Mouse (Mus musculus) CD4-positive, CD25-positive, alpha-beta regulatory T cell, adult 4 months (primary cell): ENCODE data around the gene Hoxc5. TPM values are rescaled to one million over a fixed set of nuclear protein-coding genes. Genes with fewer than 3 reads are reported as not detected.

Experiments used
- ATAC-seq: one replicate; pipeline ENCODE4 v1.8.0; 2017
- polyA plus RNA-seq, 2 experiments: library from polyadenylated mRNA; unstranded; fragments of 100-300 nt; shearing (Covaris generic); gene quantifications; one replicate each; pipeline ENCODE4 v1.2.1; 2017

Gene Hoxc5
- polyA plus RNA-seq, 2 experiments from 2014 or later: not detected

DNA sequence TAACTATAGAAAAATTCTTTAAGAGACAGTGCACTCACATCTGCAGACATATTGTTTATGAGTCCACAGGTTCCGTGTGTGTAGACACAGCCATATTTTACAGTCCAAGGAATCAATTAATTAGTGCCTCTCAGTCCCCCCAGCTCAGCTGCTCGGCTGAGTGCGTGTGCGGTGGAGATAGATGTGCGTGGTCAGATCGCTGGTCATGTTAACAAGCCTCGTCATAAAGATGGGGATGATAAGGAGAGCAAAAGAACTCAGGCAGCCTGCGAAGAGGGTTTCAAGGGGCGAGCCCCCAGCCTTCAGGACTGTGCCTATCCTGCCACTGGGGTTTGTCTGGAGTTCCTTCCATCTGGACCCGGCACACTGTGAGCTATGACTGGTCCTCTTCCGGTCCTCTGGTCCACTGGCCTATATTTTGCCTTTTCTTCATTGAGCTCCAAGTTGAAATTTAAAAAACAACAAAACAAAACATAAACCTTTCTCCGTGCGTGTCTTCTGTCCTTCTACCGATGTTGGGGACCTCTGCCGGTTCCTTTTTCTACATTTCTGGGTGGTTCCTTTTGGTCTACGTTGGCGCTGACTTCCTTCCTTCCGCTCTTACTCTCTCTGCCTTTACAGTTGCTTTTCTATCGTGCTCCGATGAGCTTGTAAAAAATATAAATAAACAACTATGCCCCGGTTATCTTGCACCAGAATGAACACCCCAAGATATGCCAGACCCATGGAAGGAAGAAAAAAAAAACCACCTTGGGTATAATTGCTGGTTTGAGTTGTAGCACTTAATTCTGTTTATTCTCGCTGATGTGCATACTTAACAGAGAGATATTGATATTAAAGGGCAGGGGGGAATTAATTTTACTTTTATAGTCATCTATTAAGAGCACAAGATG is 21.8 kb upstream of the Hoxc5 start:
- ATAC-seq: no peak

DNA sequence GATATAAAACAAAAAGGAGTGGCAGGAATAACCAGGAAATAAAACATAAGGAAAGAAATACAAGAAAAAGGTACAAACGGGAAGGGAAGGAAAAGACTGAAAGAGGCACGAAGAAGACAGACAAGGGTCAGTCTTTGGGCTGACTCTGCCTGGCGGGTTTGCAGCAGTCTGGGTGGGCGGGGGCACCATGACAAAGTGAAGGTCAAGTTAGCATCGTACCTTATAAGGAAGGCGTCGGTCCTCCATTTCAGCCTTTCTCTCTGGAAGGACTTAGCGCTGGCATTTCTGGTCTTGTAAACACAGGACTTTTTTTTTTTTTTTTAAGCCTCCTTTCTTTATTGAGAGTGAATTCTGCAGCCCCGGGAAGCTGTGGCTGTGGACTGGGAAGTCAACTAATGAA is 20.0 kb upstream of the Hoxc5 start:
- ATAC-seq: no peak

DNA sequence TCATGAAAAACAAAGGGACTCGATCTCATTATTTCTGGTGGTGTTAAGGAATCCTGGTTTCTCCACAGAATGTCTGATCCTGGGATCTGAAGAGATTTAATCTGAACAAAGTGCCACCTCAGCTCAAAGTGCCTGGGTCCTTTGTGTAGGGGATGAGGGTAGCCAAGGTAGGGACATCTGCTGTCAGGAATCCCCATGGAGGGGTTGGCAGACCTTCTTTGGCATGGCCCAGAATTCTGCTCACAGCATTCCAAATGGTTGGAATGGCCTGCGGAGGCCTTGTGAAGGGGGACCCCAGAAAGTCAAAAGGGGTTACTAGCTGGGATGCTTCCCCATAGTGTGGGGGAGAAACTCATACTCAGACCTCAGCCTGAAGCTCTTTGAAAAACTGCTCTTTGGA is 18.4 kb upstream of the Hoxc5 start:
- no peak for ATAC-seq

DNA sequence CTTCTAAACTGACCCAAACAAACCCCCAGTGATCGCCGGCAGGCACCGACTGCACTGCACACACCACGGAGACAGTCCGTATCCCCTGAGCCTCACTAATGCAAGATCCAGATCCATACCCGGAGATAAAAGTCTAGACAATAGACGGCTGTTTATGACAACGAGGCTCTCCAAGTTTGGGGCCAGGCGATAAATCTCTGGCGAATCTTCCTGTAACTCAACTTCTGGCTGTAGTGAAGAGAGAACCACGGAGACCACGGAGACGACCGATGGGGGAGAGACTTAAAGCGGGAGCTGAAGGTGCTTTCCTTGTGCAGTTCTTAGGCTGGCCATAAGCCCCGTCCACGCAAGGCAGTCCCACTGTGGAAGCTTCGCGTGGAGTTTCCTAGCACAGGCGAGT is 17.5 kb upstream of the Hoxc5 start:
- ATAC-seq: no peak

DNA sequence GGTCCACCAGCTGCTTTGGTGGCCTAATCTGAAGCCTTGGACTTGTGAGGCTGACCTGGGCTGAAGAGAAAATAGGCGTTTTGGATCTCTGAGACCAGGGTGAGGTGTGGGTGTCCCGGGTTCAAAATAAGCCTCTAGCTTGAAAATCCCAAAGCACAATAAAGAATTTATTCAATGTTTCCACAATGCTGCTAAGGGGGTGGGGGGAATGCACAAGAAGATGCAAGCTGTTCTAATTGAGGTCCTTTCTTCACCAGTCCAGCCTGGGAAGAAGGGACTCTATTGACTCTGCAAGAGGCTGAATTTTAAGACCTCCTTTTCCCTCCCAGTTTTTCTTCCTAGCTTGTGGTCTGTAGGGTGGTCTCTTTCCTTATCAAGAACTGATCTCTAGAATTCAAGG is 16.4 kb upstream of the Hoxc5 start:
- ATAC-seq: no peak

DNA sequence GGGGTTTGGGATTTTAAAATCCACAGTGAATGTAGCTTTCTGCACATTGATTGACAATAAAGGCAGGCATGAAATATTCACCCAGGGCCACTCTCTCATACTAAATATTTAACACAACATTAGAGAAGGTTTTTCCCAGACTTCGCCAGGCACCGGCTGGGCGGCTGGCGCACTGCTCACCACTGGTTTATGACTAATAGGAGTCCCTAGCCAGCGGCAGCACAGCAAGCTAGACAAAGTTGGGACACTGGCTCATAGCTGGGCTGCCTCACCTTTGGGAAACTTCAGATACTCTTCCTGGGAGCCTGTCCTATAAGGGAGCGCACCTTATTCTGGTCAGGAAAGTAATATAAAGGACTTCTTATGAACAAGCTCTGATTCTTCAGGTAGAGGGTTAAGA is 13.7 kb upstream of the Hoxc5 start:
- no peak for ATAC-seq

DNA sequence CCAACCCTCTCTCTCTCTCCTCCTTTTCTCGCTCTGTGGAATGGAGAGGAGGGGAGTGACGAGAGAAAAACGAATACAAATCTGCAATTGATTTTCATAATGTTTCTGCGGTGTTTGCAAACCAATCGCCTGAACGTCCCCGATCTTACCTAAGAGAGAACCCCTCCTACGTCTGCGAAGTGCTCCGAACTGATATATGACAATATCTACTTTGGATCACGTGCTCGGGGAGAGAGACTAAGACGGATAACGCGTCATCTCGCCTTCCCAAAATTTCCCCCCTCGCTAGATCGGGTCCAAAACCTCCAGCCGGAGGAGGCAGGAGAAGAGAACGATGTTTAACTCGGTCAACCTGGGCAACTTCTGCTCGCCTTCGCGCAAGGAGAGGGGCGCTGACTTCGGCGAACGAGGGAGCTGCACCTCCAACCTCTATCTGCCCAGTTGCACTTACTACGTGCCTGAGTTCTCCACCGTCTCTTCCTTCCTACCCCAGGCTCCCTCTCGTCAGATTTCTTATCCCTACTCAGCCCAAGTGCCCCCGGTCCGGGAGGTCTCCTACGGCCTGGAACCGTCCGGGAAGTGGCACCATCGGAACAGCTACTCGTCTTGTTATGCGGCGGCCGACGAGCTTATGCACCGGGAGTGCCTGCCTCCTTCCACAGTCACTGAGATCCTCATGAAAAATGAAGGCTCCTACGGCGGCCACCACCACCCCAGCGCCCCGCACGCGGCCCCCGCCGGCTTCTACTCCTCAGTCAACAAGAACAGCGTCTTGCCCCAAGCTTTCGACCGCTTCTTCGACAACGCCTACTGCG is 12.8 kb upstream of the Hoxc5 start, which contains the start of gene Hoxc11:
Gene Hoxc11, plus strand, starts transcription at position 236 of the 815 bp plus-strand sequence.
- ATAC-seq: no peak

DNA sequence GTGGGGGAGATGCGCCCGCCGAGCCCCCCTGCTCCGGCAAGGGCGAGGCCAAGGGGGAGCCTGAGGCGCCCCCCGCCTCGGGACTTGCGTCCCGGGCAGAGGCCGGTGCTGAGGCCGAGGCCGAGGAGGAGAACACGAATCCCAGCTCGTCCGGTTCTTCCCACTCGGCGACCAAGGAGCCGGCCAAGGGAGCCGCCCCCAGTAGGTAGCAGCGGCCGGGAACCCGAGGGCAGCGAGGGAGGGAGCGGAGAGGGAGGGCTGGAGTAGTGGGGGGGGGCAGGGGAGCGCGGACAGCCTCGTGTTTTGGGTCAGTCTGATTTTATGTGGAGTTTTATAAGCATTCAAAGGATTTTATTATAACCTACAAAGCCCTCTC is 12.2 kb upstream of the Hoxc5 start:
- ATAC-seq: no peak

DNA sequence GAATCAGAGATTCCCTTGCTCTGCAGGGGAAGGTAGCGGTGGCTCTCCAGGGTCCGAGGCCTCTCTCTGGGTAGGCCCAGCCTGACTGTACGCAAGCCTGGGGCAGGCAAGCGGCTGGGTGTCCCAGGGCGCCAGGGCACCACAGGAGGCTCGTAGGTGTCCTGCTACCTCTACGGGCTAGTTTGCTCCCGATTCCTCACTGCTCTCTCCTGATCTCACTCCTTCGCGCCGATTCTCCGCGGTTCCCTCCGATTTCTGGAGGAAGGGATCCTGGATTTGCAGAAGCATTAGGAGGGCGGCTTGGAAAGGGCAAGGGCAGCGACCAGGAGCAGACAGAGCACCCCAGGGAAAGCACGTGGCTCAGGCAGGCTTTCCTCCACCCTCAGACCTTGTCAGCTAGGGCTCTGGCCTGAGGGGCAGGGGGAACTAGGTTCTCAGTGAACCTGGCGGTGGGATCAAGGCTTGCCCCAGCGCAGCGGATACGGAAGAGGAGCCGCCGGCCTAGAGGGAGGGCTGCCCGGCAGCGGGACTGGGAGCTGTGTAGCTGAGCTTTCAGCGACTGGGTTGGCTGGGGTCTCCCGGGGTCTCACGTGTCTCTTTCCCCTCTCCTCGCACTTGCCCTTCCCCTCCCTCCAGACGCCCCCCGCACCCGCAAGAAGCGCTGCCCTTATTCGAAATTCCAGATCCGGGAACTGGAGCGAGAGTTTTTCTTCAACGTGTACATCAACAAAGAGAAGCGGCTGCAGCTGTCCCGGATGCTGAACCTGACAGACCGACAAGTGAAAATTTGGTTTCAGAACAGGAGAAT is 11.2 kb upstream of the Hoxc5 start:
- ATAC-seq: no peak

DNA sequence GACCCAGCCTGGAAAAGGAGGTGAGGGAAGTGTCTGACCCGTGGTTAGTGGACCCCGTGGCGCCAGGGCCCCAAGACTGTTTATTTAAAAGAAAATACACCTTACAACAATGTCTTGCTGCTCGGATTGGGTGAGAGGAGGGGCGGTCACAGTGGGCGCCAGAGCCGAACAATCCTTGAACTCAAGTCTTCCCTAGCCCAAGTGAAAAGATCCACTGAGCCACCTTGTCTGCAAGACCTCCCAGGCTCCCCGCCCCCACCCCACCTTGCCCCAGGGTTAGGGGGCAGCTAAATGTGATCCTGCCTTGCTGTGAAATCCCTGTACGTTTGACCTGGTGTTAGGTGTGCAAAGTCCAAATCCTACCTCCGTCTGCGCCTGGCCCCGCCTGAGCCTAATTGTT is 10.3 kb upstream of the Hoxc5 start:
- ATAC-seq: no peak

DNA sequence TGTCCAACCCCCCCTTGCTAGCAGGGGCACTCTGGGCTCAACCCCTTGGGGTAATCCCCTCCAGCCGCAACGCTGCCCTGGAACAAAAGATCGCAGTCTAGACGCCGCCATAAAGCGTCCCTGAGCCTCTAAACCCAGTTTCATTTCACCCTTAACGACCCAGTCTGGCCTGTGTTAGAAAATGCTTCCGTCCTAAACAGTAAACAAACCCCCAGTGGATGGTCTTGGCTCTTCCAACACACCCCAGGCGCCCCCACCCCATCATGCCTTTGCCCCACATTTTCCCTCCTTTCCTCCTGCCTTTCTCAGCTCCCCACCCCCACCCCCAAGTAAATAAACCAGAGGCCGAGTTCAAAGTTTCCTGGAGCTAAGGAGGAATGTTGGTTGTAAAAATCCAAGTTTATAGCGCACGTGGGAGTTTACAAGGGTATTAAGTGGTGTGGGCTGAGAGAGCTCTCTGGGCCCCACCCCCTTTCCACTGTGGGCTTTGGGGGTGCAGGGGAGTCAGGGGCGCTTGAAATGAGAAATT is 7.5 kb upstream of the Hoxc5 start:
- no peak for ATAC-seq

DNA sequence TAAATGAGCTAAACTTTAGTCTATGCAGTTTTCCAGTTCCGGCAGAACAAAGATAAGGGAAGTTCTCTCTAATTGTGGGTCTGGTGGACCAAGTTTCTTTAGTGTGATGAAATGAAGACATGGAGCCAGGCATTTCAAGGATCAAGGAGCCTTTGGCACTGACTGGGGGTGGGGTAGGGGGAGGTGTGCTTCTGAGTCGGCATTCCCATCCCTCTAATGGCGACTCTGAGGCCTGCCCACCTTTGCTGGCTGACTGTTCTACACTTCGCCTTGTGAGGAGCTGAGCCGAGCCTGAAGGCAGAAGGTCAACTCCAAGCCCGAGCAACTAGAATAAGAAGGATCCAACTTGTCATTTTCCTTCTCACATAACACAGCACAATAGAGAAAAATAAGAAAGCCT is 5.5 kb upstream of the Hoxc5 start:
- ATAC-seq: no peak

DNA sequence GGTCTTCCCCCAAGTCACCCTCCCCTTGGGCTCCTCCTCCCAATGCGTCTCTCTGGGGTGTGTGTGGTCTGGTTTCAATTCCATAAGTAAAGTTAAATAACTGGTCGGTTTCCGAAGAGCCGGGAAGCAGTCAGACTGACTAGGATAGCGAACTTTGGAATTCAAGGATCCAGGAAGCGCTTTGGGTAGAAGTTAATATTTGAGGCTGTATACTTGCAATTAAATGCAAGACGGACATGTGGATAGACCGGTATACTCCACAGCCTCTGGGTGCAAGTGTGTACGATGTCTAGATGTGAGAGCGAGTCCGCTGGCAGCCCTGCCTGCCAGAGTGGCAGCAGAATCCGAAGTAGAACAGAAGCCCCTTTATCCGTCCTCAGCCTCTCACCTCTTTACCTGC is 4.8 kb upstream of the Hoxc5 start:
- no peak for ATAC-seq

DNA sequence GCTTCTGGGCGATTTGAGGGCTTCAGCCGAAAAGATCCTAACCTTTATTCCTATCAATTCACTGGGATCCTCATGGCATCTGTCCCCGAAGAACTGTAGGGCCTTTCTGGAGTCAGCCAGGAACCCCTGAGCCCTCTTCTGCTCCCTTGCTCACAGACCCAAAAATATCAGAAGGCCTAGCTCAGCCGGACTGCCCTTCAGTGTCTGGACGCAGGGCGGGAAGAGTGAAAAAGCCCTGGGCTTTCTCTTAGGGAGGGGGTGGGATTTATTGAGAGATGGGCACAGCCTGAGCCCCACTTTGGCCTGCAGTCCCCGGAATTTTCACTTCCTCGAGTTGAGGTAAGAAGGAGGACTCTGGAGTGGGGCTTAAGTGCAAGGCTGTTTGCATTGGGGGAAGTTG is 4.0 kb upstream of the Hoxc5 start:
- no peak for ATAC-seq

DNA sequence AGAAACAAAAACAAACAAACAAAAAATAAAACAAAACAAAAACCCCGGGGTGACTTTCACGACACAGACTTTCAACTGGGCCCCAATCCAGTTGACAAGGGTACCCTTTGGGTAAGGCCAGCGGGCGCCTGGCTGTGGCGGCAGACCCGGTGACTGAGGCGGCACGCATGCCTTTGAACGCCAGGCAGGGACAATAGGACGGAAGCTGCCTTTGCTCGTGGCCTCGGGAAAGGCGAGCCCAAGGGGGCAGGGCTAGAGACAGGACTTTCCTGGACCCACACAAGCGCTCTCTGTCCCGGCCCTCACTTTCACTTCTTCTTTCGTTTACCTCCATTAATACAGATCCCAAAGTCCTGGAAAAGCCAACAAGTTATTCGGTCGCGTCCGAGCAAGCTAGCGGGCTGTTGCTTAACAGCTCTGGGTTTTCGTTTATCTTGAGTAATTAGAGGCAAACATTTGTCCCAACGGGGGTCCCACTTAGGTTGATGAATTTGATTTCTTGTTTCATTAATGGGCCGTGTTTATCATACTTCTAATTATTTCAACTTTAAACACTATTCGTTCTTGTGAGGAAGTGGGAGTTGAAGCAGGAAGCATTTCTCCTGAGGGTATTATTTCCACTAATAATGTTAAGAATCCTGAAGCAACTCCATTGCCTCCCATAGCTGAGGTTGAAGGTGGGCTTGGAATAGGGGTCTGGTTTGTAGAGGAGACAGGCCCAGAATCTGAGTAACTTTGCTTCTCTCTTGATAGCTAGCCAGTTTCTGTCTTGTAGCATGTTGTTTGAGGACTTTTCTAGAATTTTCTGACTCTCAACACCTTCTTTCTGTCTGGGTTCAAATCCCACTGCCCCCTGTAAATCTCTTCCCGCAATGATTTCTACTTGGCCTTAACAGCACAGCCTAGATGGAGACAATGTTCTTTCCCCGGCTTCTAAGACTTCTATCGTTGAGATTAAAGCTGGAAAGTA is 3.3 kb upstream of the Hoxc5 start:
- no peak for ATAC-seq

DNA sequence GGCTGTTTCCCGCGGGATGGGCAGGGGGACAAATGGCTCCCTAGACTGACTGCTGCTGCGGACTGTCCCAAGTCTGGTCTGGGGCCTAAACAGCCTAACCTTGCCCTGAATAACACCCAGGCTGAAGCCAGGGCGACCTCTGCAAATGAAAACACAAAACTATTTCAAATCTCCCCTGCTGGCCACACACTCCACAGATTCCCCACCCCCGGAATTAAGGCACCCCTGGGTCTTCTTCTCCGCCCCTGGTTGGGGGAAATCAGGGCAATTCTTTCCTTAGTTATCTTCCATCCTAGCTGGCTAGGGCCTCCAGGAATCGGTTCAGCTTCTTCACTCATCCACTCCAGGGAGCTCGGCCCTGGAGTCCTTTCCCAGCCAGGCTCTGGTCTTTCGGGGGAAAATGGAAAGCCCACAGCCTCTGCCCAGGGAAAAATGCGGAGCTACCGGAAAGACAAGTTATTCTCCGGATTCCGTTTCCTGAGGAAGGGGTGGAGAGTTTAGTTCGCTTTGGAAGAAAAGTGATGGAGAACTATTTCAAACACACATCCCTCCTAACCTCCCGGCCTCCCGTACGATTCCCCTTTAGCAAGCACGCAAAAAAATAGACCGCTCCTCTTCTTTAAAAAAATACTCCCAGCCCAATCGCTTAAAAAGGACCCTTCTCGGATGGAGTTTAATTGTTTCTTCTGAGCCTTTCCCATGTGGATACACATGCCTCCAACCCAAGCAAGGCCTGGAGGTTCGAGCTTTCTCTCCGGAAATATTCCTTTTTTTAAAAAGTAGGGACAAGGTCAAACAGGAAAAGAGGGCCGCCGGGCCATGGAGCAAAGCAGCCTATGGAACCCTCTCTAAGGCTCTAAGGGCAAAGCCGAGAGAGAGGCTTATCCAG is 2.0 kb upstream of the Hoxc5 start:
- no peak for ATAC-seq

DNA sequence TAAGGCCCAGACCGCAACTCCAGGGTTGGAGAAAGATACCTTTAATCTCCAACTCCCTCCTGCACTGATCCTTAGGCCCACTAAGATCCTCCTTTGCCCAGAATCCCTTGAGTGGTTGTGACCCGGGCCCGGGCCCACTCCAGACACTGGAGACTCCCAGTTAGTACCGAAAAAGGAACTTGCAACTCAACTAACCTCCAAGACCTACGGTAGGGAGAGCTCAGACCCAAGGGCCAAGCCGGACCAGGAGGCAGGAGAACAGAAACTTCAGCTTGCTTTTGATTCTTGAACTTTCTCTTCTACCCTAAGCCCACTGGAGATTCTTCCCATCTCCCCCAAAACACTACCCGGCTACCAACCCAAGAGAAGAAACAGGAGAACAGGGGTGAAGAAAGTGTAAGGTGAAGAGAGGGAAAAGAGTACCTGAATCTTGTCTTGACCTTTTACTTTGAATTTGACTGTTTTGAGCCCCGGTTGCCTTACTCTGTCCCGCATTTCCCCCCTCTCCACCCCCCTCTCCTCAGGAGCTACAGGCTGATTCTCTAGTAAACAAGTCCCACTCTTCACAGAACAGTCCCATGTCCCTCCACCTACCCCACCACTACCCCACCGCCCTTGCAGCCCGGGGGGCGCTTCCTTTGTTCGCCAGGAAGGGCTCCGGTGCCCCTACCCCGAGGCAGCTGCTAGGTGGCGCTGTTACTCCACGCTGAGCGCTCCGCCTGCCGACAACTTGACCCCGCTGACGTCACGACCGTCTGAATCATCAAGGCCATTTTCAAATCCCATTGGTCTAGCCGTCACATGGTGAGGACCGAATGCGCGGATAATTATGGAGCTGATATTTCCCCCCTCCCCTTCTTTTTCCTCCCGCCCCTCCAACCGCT is 1.1 kb upstream of the Hoxc5 start:
- peak; percentile 79 for ATAC-seq

DNA sequence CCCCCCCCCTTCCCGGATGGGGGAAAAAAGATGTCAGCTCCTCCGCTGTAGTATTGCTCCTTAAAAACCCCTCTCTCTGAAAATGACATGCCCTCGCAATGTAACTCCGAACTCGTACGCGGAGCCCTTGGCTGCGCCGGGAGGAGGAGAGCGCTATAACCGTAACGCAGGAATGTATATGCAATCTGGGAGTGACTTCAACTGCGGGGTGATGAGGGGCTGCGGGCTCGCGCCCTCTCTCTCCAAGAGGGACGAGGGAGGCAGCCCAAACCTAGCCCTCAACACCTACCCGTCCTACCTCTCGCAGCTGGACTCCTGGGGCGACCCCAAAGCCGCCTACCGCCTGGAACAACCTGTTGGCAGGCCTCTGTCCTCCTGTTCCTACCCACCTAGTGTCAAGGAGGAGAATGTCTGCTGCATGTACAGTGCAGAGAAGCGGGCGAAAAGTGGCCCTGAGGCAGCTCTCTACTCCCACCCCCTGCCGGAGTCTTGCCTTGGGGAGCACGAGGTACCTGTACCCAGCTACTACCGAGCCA is 399 bp upstream of the Hoxc5 start, which contains the start of gene Hoxc10:
Gene Hoxc10, plus strand, starts transcription at position 21 of the 536 bp plus-strand sequence.
- no peak for ATAC-seq
